31 mouse cellular contexts compared by ENCODE assay signal in the genomic region with DNA sequence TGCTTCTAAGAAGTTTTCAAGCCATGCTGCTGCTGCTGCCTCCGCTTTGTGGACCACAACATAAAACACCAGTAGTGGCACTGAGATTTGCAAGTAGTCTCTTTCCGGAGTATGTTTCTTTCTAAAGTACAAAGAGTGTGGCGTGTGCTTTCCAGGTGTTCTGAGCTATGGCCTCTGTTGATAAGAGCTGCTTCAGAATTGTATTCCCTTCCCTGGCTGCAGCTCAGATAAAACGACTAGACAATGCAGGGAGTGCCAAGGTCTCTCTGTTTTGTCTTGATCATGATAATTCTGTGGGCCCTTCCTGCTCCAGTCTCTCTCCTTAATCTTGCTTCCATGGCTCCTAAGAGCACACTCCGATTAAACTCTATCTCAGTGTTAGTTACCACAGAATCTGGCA. TPM values are rescaled to one million over a fixed set of nuclear protein-coding genes. Genes with fewer than 3 reads are reported as not detected.
"Had no signal": no experiment of that assay in that cellular context is flagged by ENCODE, and none has a peak within 500 bp of the region (broad histone marks: within the 10 kb centered on the region; RNA-seq: fewer than 3 reads in every experiment).

No protein-coding gene starts in this region.

- DNase-seq: cerebellum, adult 18-20 months; cerebellum, adult 2 months; cerebellum, adult 8-10 months; cerebellum, adult 9-10 months; cerebellum, adult 9-11 months; cerebellum, postnatal 10 days; cerebellum, postnatal 14 days; cerebellum, postnatal 25 days; cerebellum, postnatal 36 days; embryo, embryonic 11 days; forebrain, postnatal 0 days; gastrocnemius, adult 2 months; gastrocnemius, postnatal 14 days; gastrocnemius, postnatal 25 days; gastrocnemius, postnatal 36 days; heart, adult 11 months; heart, adult 18-20 months; heart, adult 2 months had no signal

- ATAC-seq: forebrain, embryonic 13.5 days; forebrain, embryonic 14.5 days; forebrain, embryonic 15.5 days; forebrain, embryonic 16.5 days; forebrain, postnatal 0 days had no signal

- H3K36me3 ChIP-seq: embryonic facial prominence, embryonic 10.5 days; embryonic facial prominence, embryonic 12.5 days; embryonic facial prominence, embryonic 13.5 days; embryonic facial prominence, embryonic 15.5 days; forebrain, embryonic 10.5 days; forebrain, embryonic 12.5 days; forebrain, embryonic 15.5 days had no signal

- H3K4me2 ChIP-seq: embryonic facial prominence, embryonic 12.5 days; embryonic facial prominence, embryonic 13.5 days; embryonic facial prominence, embryonic 15.5 days; forebrain, embryonic 12.5 days; forebrain, embryonic 13.5 days; forebrain, embryonic 15.5 days had no signal

- H3K27me3 ChIP-seq: embryonic facial prominence, embryonic 12.5 days; embryonic facial prominence, embryonic 13.5 days; embryonic facial prominence, embryonic 15.5 days; forebrain, embryonic 12.5 days; forebrain, embryonic 13.5 days; forebrain, embryonic 15.5 days had no signal

- H3K9me3 ChIP-seq: embryonic facial prominence, embryonic 10.5 days; embryonic facial prominence, embryonic 12.5 days; embryonic facial prominence, embryonic 13.5 days; embryonic facial prominence, embryonic 15.5 days; forebrain, embryonic 10.5 days; forebrain, embryonic 12.5 days; forebrain, embryonic 13.5 days; forebrain, embryonic 15.5 days had no signal

- H3K4me1 ChIP-seq: embryonic facial prominence, embryonic 15.5 days had no signal

- H3K9ac ChIP-seq: embryonic facial prominence, embryonic 12.5 days; embryonic facial prominence, embryonic 13.5 days; embryonic facial prominence, embryonic 15.5 days; forebrain, embryonic 12.5 days; forebrain, embryonic 13.5 days; forebrain, embryonic 15.5 days; forebrain, postnatal 0 days had no signal

- H3K4me3 ChIP-seq: embryonic facial prominence, embryonic 10.5 days; embryonic facial prominence, embryonic 12.5 days; embryonic facial prominence, embryonic 13.5 days; embryonic facial prominence, embryonic 15.5 days; erythroblast, embryonic 14.5 days; forebrain, embryonic 10.5 days; forebrain, embryonic 12.5 days; forebrain, embryonic 13.5 days; forebrain, embryonic 15.5 days; gastrocnemius, adult 2 months; heart, adult 2 months had no signal

- H3K27ac ChIP-seq: embryonic facial prominence, embryonic 10.5 days; embryonic facial prominence, embryonic 12.5 days; embryonic facial prominence, embryonic 13.5 days; embryonic facial prominence, embryonic 15.5 days; forebrain, embryonic 10.5 days; forebrain, embryonic 12.5 days; forebrain, embryonic 13.5 days; forebrain, embryonic 15.5 days; gastrocnemius, adult 2 months; heart, adult 2 months had no signal

RNA-seq across cellular contexts. Expression of gene Flrt3, which starts 36.3 kb away (rescaled TPM):
- total RNA-seq: common myeloid progenitor, adult 5-6 weeks; granulocyte monocyte progenitor cell, adult 5-6 weeks had no signal
